Mouse (Mus musculus) embryonic fibroblast, embryonic 13.5 days (primary cell): ENCODE data around the gene Zdhhc12.

Experiments used
- CTCF ChIP-seq: IDR thresholded peaks from 2 replicates; pipeline ENCODE4 v1.5.1; 2011; ENCODE audit warnings: mild to moderate bottlenecking, control low read depth, low read length, moderate library complexity, borderline replicate concordance; ENCODE audit not compliant: insufficient read depth
- POLR2A ChIP-seq: IDR thresholded peaks from 2 replicates; pipeline ENCODE4 v1.6.1; 2011; ENCODE audit warnings: low read depth, mild to moderate bottlenecking, control low read depth, low read length, moderate library complexity

DNA sequence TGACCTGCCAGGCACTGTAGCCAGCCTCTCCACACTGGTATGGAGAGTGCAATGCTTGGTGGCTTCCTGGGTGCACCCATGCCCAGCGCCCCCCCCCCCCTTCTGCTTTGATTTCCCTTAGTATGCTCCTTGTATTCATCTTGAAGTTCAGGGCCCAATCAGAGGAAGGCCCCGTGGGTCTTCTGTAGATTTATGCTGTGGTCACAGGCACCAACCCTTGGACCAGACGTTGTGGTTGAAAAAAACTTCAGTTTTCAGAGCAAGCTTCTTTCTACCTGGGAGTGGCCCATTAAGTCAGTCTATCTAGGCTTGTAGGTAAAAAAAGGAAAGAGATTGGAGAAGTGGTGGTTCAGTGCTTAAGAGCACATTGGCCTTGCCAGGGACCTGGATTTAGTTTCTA lies 29.7 kb downstream of the Zdhhc12 start:
- TF ChIP-seq POLR2A: no peak
- no peak for TF ChIP-seq CTCF
